Mouse (Mus musculus): ENCODE measurements around the gene Ccar1. TPM values are rescaled to one million over a fixed set of nuclear protein-coding genes. Genes with fewer than 3 reads are reported as not detected.
"Not testable (repeated sequence)": the region's sequence is repeated elsewhere in the genome, so short reads cannot be mapped to it uniquely, and the experiment has no call there.

The Ccar1 gene
- polyA plus RNA-seq, 1 experiment from 2014 or later, result 141 TPM

GRCm38 (mm10) chr10:62793091-62793453, 986 bp upstream of the Ccar1 start:
- ATAC-seq (ENCODE audit: low FRiP score), result no peak
- H3K4me1 ChIP-seq, result peaks cover 20% of the 10 kb centered on the region
- H3K27me3 ChIP-seq, result no peaks in the 10 kb centered on the region
- H3K27ac ChIP-seq, result peak overlapping the region; percentile 92
- H3K4me3 ChIP-seq, result peak overlapping the region; percentile 100
- peak overlapping the region; percentile 75 for H3K4me2 ChIP-seq (replicated peaks)
- 34% methylated on average over 2 of the region's 2 CpGs for WGBS
- no peaks in the 10 kb centered on the region for H3K9me3 ChIP-seq (replicated peaks)
- peak overlapping the region; percentile 33; the same call in 1 of the 2 replicates for H3K9ac ChIP-seq
- H3K36me3 ChIP-seq, result peaks cover 21% of the 10 kb centered on the region

- Histone ChIP-seq H3K27me3 (no peaks in the 10 kb centered on the region), H3K36me3 (peaks cover 36% of the 10 kb centered on the region), H3K4me1 (peaks cover 20% of the 10 kb centered on the region), H3K9ac (peak overlapping the region; percentile 99), H3K9me3 (replicated peaks) (no peaks in the 10 kb centered on the region), H3K4me2 (replicated peaks) (peak overlapping the region; percentile 75), H3K4me3 (peak overlapping the region; percentile 100), H3K27ac (peak overlapping the region; percentile 92)
- peak; percentile 84 for ATAC-seq (ENCODE audit: low FRiP score)
- 2% methylated on average over 63 of the region's 78 CpGs for WGBS
Measured at GRCm38 (mm10) chr10:62791251-62792176, 572 bp downstream of the Ccar1 start.

- not testable (repeated sequence) for H3K4me3 ChIP-seq; H3K27ac ChIP-seq; ATAC-seq (ENCODE audit: low FRiP score); H3K9ac ChIP-seq; H3K4me1 ChIP-seq; H3K27me3 ChIP-seq; H3K4me2 ChIP-seq (replicated peaks); H3K9me3 ChIP-seq (replicated peaks)
- 94% methylated on average over 1 of the region's 1 CpGs for WGBS
- H3K36me3 ChIP-seq, result peaks cover 90% of the 10 kb centered on the region
Measured at GRCm38 (mm10) chr10:62781776-62782175, 10.3 kb downstream of the Ccar1 start.

- Histone ChIP-seq H3K9me3 (replicated peaks) (no peaks in the 10 kb centered on the region), H3K4me1 (no peaks in the 10 kb centered on the region), H3K27ac (no peak overlapping the region), H3K4me3 (no peak overlapping the region), H3K4me2 (replicated peaks) (no peak overlapping the region), H3K36me3 (peaks cover 91% of the 10 kb centered on the region), H3K27me3 (no peaks in the 10 kb centered on the region), H3K9ac (no peak overlapping the region)
- ATAC-seq (ENCODE audit: low FRiP score), result no peak
- WGBS, result 92% methylated on average over 6 of the region's 6 CpGs
Measured at GRCm38 (mm10) chr10:62750781-62751180, 41.3 kb downstream of the Ccar1 start.

- Histone ChIP-seq H3K4me3 (no peak overlapping the region), H3K9me3 (replicated peaks) (no peaks in the 10 kb centered on the region), H3K27ac (peak overlapping the region; percentile 55; the same call in 1 of the 2 replicates), H3K9ac (no peak overlapping the region), H3K27me3 (no peaks in the 10 kb centered on the region), H3K36me3 (peaks cover 35% of the 10 kb centered on the region), H3K4me1 (0 out of 2 replicates have a peak, but pooled peaks cover 2% of the 10 kb centered on the region), H3K4me2 (replicated peaks) (no peak overlapping the region)
- 0 out of 2 replicates have a peak, but pooled peaks have one; percentile 48 for ATAC-seq (ENCODE audit: low FRiP score)
- WGBS, result 74% methylated on average over 4 of the region's 4 CpGs
Measured at GRCm38 (mm10) chr10:62739961-62740737, 51.9 kb downstream of the Ccar1 start.

- H3K4me3 ChIP-seq, result no peak overlapping the region
- ATAC-seq (ENCODE audit: low FRiP score), result no peak
- H3K4me2 ChIP-seq (replicated peaks), result no peak overlapping the region
- H3K9me3 ChIP-seq (replicated peaks), result no peaks in the 10 kb centered on the region
- peaks cover 17% of the 10 kb centered on the region for H3K36me3 ChIP-seq
- whole genome bisulfite sequencing, result 40% methylated on average over 4 of the region's 4 CpGs
- no peak overlapping the region for H3K9ac ChIP-seq
- no peak overlapping the region for H3K27ac ChIP-seq
- 0 out of 2 replicates have a peak, but pooled peaks cover 2% of the 10 kb centered on the region for H3K4me1 ChIP-seq
- no peaks in the 10 kb centered on the region for H3K27me3 ChIP-seq
Measured at GRCm38 (mm10) chr10:62736965-62737688, 55.0 kb downstream of the Ccar1 start.

GRCm38 (mm10) chr10:62730826-62731225, 61.3 kb downstream of the Ccar1 start:
- WGBS, result 75% methylated on average over 10 of the region's 10 CpGs
- ATAC-seq (ENCODE audit: low FRiP score), result no peak
- Histone ChIP-seq H3K27me3 (peaks cover 4% of the 10 kb centered on the region; the same call in 1 of the 2 replicates), H3K4me1 (peaks cover 4% of the 10 kb centered on the region; the same call in 1 of the 2 replicates), H3K9me3 (replicated peaks) (no peaks in the 10 kb centered on the region), H3K4me2 (replicated peaks) (no peak overlapping the region), H3K36me3 (no peaks in the 10 kb centered on the region), H3K4me3 (no peak overlapping the region), H3K9ac (no peak overlapping the region), H3K27ac (no peak overlapping the region)

GRCm38 (mm10) chr10:62725771-62726687, 66.1 kb downstream of the Ccar1 start, which contains the start of gene Stox1:
Gene Stox1, minus strand, starts transcription at chr10:62726128.
- H3K4me3 ChIP-seq, result peak within 1 kb of the TSS; percentile 74
- H3K36me3 ChIP-seq, result no peaks in the 10 kb centered on the region
- H3K4me1 ChIP-seq, result peaks cover 11% of the 10 kb centered on the region
- peaks cover 27% of the 10 kb centered on the region for H3K27me3 ChIP-seq
- H3K4me2 ChIP-seq (replicated peaks), result peak within 1 kb of the TSS; percentile 94
- 2% methylated on average over 58 of the region's 85 CpGs for WGBS
- peak within 1 kb of the TSS; percentile 59 for H3K9ac ChIP-seq
- ATAC-seq (ENCODE audit: low FRiP score), result peak; percentile 85
- no peak within 1 kb of the TSS; the same call in 1 of the 2 replicates for H3K27ac ChIP-seq
- H3K9me3 ChIP-seq (replicated peaks), result no peaks in the 10 kb centered on the region

GRCm38 (mm10) chr10:62724936-62725335, 67.2 kb downstream of the Ccar1 start:
- Histone ChIP-seq H3K4me3 (0 out of 2 replicates have a peak overlapping the region, but pooled peaks have one; percentile 74), H3K4me2 (replicated peaks) (peak overlapping the region; percentile 94), H3K9ac (no peak overlapping the region), H3K9me3 (replicated peaks) (no peaks in the 10 kb centered on the region), H3K27ac (no peak overlapping the region), H3K27me3 (peaks cover 27% of the 10 kb centered on the region), H3K36me3 (no peaks in the 10 kb centered on the region), H3K4me1 (peaks cover 11% of the 10 kb centered on the region)
- ATAC-seq (ENCODE audit: low FRiP score), result no peak
- 28% methylated on average over 7 of the region's 7 CpGs for WGBS

GRCm38 (mm10) chr10:62722701-62723100, 69.4 kb downstream of the Ccar1 start:
- WGBS, result 20% methylated on average over 4 of the region's 4 CpGs
- Histone ChIP-seq H3K4me3 (no peak overlapping the region), H3K9ac (no peak overlapping the region), H3K27me3 (peaks cover 27% of the 10 kb centered on the region), H3K9me3 (replicated peaks) (no peaks in the 10 kb centered on the region), H3K4me1 (peaks cover 11% of the 10 kb centered on the region), H3K27ac (no peak overlapping the region), H3K36me3 (no peaks in the 10 kb centered on the region), H3K4me2 (replicated peaks) (no peak overlapping the region)
- ATAC-seq (ENCODE audit: low FRiP score), result no peak

GRCm38 (mm10) chr10:62720574-62720973, 71.5 kb downstream of the Ccar1 start:
- H3K36me3 ChIP-seq; H3K4me3 ChIP-seq; H3K9ac ChIP-seq; H3K4me1 ChIP-seq; H3K9me3 ChIP-seq (replicated peaks); ATAC-seq (ENCODE audit: low FRiP score); H3K27ac ChIP-seq; H3K4me2 ChIP-seq (replicated peaks): not testable (repeated sequence)
- WGBS, result 90% methylated on average over 7 of the region's 8 CpGs
- peaks cover 23% of the 10 kb centered on the region for H3K27me3 ChIP-seq

All from hindbrain, embryonic 12.5 days (tissue).